Mouse (Mus musculus) liver, postnatal 0 days (tissue): Measurements from ENCODE around the gene Gp9. TPM values are rescaled to one million over a fixed set of nuclear protein-coding genes. Genes with fewer than 3 reads are reported as not detected.

Experiments used
- ATAC-seq: fragments of 200-750 bp; cut with Nextera tagmentation; 2 replicates; pipeline ENCODE4 v1.8.0; 2017; ENCODE audit warnings: mild to moderate bottlenecking, moderate library complexity
- DNase-seq: peaks from one replicate; pipeline ENCODE4 v3.0.0-alpha.2; 2016
- H3K27ac ChIP-seq: fragments of 300-500 bp; sonication (generic); 2 replicates; pipeline ENCODE4 v1.5.1; 2014; ENCODE audit warnings: antibody characterized with exemption, moderate library complexity, mild to moderate bottlenecking, low read depth
- H3K27me3 ChIP-seq: fragments of 300-500 bp; sonication (generic); 2 replicates; pipeline ENCODE4 v1.6.1; 2014; ENCODE audit warnings: low read length, control low read depth, mixed read lengths; ENCODE audit not compliant: insufficient read depth
- H3K36me3 ChIP-seq: fragments of 300-500 bp; sonication (generic); replicated peaks from 2 replicates; pipeline ENCODE4 v1.6.1; 2014; ENCODE audit warnings: mild to moderate bottlenecking, control low read depth, low read length, moderate library complexity, mixed read lengths; ENCODE audit not compliant: insufficient read depth
- H3K4me1 ChIP-seq: fragments of 300-500 bp; sonication (generic); 2 replicates; pipeline ENCODE4 v1.6.1; 2014; ENCODE audit warnings: antibody characterized with exemption, mild to moderate bottlenecking, control low read depth; ENCODE audit not compliant: insufficient read depth
- H3K4me2 ChIP-seq: fragments of 300-500 bp; sonication (generic); 2 replicates; pipeline ENCODE4 v1.6.1; 2014; ENCODE audit warnings: low read depth, mild to moderate bottlenecking, low read length, moderate library complexity, mixed read lengths
- H3K4me3 ChIP-seq: fragments of 300-500 bp; sonication (generic); 2 replicates; pipeline ENCODE4 v1.5.1; 2014; ENCODE audit warnings: low read depth, low read length
- H3K9ac ChIP-seq: fragments of 300-500 bp; sonication (generic); replicated peaks from 2 replicates; pipeline ENCODE4 v1.6.1; 2014; ENCODE audit warnings: mild to moderate bottlenecking, moderate library complexity
- H3K9me3 ChIP-seq: fragments of 300-500 bp; sonication (generic); 2 replicates; pipeline ENCODE4 v1.6.1; 2016; ENCODE audit warnings: mild to moderate bottlenecking, control low read depth, low read length, mixed read lengths
- CTCF ChIP-seq: sonication (generic); IDR thresholded peaks from 2 replicates; pipeline ENCODE4 v1.5.1; 2016; ENCODE audit warnings: antibody characterized with exemption, low read depth
- EP300 ChIP-seq: IDR thresholded peaks from 2 replicates; pipeline ENCODE4 v1.6.1; 2016; ENCODE audit warnings: antibody characterized with exemption, low read depth, mild to moderate bottlenecking
- WGBS: fragments of 180-500 bp; shearing (Covaris S2); extraction: QIAGEN DNeasy Blood & Tissue Kit; methylation state at CpG from one replicate; pipeline ENCODE4 v1.1.7; 2014; ENCODE audit not compliant: insufficient replicate concordance; 5-methylcytosine and 5-hydroxymethylcytosine counted together
- polyA plus RNA-seq: library from polyadenylated mRNA; unstranded; fragments of >200 nt; fragmentation: Nextera tagmentation; extraction: Ambion mirVana; gene quantifications from 2 replicates; pipeline ENCODE4 v1.2.1, GENCODE M21; 2015

Gene Gp9
- polyA plus RNA-seq, 1 experiment from 2014 or later = 38.0 TPM

DNA sequence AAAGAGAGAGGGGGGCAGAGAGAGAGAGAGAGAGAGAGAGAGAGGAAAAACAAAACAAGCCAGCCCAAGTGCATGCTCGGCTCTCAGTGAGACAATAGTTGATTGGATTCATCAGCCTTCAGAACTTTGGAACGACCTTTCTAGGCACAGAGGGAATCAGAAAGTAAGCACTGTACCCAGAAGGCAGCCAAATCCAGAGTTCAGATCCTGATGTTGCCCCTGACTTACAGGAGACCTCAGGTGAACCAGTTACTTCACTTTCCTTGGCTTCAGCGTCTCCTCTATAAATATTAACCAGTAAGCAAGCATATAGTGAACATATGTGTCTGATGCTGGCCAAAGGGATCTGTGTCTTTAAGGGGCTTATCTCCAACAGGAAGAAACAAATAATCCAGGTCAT, 30.6 kb downstream of the Gp9 start:
- Histone ChIP-seq H3K27ac (peak overlapping the region; percentile 100), H3K9me3 (no peaks in the 10 kb centered on the region), H3K4me3 (peak overlapping the region; percentile 97), H3K4me1 (peaks cover 50% of the 10 kb centered on the region), H3K9ac (peak overlapping the region; percentile 93), H3K27me3 (no peaks in the 10 kb centered on the region), H3K4me2 (peak overlapping the region; percentile 72), H3K36me3 (peaks cover 29% of the 10 kb centered on the region)
- DNase-seq (no peak), ATAC-seq (peak; percentile 3; the same call in 1 of the 2 replicates)
- TF ChIP-seq EP300 = peak; percentile 51
- TF ChIP-seq CTCF = no peak
- 40% methylated on average over 3 of the region's 3 CpGs for WGBS

DNA sequence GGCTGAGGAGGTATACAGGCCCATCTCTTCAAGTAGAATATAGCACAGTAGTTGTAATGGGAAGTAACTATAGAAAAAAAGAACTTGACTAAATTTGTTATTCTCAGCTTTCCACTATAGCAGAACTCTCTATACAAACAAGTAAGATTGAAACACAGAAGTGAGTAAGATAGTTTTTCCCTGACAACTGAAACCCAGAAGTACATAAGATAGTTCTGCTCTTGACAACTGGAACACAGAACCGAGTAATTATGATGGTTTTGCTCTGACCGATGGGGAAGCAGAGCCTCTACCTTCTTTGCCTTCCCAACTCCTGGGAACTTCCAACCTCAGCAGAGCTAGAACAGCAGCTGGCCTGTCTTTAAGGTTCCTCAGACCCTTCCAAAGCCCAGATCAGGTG, 31.3 kb downstream of the Gp9 start:
- no peak for ATAC-seq
- Histone ChIP-seq H3K4me1 (peaks cover 50% of the 10 kb centered on the region), H3K4me2 (peak overlapping the region; percentile 72), H3K9ac (peak overlapping the region; percentile 93), H3K27me3 (no peaks in the 10 kb centered on the region), H3K36me3 (peaks cover 27% of the 10 kb centered on the region), H3K9me3 (no peaks in the 10 kb centered on the region), H3K27ac (peak overlapping the region; percentile 100), H3K4me3 (peak overlapping the region; percentile 97)
- no peak for DNase-seq
- WGBS = 61% methylated on average over 2 of the region's 2 CpGs
- TF ChIP-seq EP300 (no peak), CTCF (no peak)

- H3K4me3 ChIP-seq = peak overlapping the region; percentile 97
- H3K27ac ChIP-seq = peak overlapping the region; percentile 100
- TF ChIP-seq EP300 (peak; percentile 62; the same call in 1 of the 2 replicates), CTCF (0 out of 2 replicates have a peak, but pooled peaks have one; percentile 1)
- peak; percentile 73 for DNase-seq
- peaks cover 22% of the 10 kb centered on the region; the same call in 1 of the 2 replicates for H3K36me3 ChIP-seq
- H3K9me3 ChIP-seq = no peaks in the 10 kb centered on the region
- peaks cover 49% of the 10 kb centered on the region for H3K4me1 ChIP-seq
- 22% methylated on average over 6 of the region's 6 CpGs for WGBS
- no peaks in the 10 kb centered on the region for H3K27me3 ChIP-seq
- peak overlapping the region; percentile 93 for H3K9ac ChIP-seq
- ATAC-seq = peak; percentile 60
- peak overlapping the region; percentile 72 for H3K4me2 ChIP-seq
These were observed 31.8 kb downstream of the Gp9 start for GRCm38 (mm10) chr6:87809651-87810161.

GRCm38 (mm10) chr6:87810311-87810710, 32.4 kb downstream of the Gp9 start:
- Histone ChIP-seq H3K27me3 (no peaks in the 10 kb centered on the region), H3K4me3 (peak overlapping the region; percentile 97), H3K4me2 (peak overlapping the region; percentile 72), H3K4me1 (peaks cover 43% of the 10 kb centered on the region), H3K9ac (peak overlapping the region; percentile 93), H3K27ac (peak overlapping the region; percentile 100), H3K36me3 (peaks cover 16% of the 10 kb centered on the region; the same call in 1 of the 2 replicates), H3K9me3 (no peaks in the 10 kb centered on the region)
- no peak for ATAC-seq
- WGBS = 16% methylated on average over 6 of the region's 6 CpGs
- DNase-seq = no peak
- no peak for TF ChIP-seq CTCF
- TF ChIP-seq EP300 = no peak

DNA sequence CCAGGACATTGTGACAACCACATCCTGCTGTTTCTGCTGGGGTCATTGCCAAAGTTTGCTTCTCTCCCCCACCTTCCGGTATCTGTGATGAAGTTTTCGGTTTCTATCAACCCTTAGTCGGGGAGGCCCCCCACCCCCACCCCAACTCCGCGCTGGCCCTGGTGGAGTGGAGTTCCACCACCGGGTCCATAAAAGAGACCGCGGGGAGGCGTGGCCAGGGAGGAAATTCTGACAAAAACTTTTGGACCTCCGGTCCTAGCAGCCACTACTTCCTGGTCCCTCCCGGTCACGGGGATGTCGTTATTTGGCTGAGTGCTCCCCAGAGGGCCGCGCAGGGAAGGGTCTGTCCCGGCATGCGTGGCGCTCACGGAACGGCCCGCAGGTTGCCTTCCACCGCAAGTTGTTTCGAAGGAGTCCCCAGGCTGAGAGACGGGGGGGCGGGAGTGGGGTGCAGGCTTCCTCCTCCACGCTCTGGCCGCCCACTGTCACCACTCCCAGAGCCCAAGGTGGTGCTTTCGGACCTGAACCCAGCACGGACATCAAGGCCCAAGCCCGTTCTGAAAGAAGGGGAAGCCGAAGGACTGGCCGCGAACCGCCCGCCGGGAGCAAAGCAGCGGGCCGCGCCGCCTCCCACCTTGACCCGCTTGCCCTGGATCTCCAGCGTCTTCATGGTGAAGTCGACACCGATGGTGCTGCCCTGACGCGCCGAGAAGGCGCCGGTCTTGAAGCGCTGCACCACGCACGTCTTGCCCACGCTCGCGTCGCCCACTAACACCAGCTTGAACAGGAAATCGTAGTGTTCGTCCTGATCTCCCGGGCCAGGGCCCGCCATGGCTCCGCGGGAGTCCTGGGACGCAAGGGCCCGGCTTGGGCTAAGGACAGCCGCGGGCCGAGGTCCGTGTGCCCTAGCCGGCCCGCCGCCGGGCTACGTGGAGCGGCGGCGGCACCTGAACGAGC, 33.1 kb downstream of the Gp9 start:
- ATAC-seq (peak; percentile 18), DNase-seq (peak; percentile 87)
- H3K27ac ChIP-seq = peak overlapping the region; percentile 100
- H3K4me2 ChIP-seq = peak overlapping the region; percentile 72
- no peaks in the 10 kb centered on the region for H3K9me3 ChIP-seq
- peaks cover 16% of the 10 kb centered on the region; the same call in 1 of the 2 replicates for H3K36me3 ChIP-seq
- H3K27me3 ChIP-seq = no peaks in the 10 kb centered on the region
- WGBS = 2% methylated on average over 77 of the region's 77 CpGs
- peaks cover 40% of the 10 kb centered on the region for H3K4me1 ChIP-seq
- peak overlapping the region; percentile 93 for H3K9ac ChIP-seq
- TF ChIP-seq EP300 = peak; percentile 60; the same call in 1 of the 2 replicates
- TF ChIP-seq CTCF = no peak
- H3K4me3 ChIP-seq = peak overlapping the region; percentile 97

DNA sequence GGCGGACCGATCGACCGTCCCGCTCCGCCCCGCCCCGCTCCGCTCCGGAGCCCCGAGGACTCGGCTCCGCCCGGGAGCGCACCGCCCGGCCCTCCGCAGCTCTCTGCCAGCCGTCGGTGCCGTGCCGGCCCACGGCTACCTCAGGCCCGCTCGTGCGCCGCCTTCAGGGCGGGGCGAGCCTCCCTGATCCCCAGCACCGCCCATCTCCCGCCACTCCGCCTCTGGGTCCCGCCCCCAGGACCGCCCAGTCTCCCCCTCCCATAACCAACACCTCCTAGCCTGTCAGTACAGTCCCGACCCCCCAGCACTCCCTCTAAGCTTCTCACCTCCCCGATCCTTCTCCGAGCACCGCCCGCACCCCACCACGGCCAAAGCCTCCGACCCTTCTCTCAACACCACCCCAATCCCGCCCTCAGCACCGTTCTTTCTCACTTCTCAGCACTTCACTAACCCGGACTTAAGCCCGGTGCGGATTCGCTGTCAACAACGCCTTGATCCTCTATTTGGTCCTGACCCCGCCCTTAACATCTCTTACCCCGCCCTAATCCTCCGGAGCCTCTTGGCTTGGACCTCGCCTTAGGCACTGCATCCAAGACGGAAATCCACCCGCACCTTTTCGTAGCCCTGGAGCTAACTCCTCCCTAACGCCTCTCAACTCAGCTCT, 33.9 kb downstream of the Gp9 start, which contains the start of gene Rab43:
TSS of gene Rab43 (minus strand) at position 490 of the 664 bp plus-strand sequence.
- Histone ChIP-seq H3K27me3 (no peaks in the 10 kb centered on the region), H3K9me3 (no peaks in the 10 kb centered on the region), H3K4me1 (peaks cover 36% of the 10 kb centered on the region), H3K4me2 (peak within 1 kb of the TSS; percentile 72), H3K9ac (peak within 1 kb of the TSS; percentile 93), H3K4me3 (peak within 1 kb of the TSS; percentile 97), H3K27ac (peak within 1 kb of the TSS; percentile 100), H3K36me3 (peaks cover 19% of the 10 kb centered on the region; the same call in 1 of the 2 replicates)
- TF ChIP-seq EP300 (0 out of 2 replicates have a peak, but pooled peaks have one; percentile 8), CTCF (peak; percentile 58)
- peak; percentile 86 for ATAC-seq
- peak; percentile 97 for DNase-seq
- WGBS = 2% methylated on average over 36 of the region's 56 CpGs
